19 mouse cellular contexts compared by ENCODE assay signal in genomic region chr10:68799883-68800282, GRCm38 (mm10).
A peak's percentile ranks its signal among the peaks of the same experiment; 100 is the strongest.
DNase-seq lines count a peak whose midpoint lies in the region; ATAC-seq lines count a peak whose summit lies in the region.
"Had no signal": no experiment of that assay in that cellular context is flagged by ENCODE, and none has a peak within 500 bp of the region (broad histone marks: within the 10 kb centered on the region; RNA-seq: fewer than 3 reads in every experiment).

No protein-coding gene starts in this region.

- H3K27me3 ChIP-seq in kidney, embryonic 16.5 days (ENCODE audit: insufficient read depth, low read length): no peaks in the 10 kb centered on the region
- H3K27me3 ChIP-seq in heart, embryonic 11.5 days (ENCODE audit: control insufficient read depth, insufficient read depth, low read length): no peaks in the 10 kb centered on the region

- no peak overlapping the region for H3K27ac ChIP-seq in kidney, embryonic 16.5 days (ENCODE audit: low read length)
- no peak overlapping the region for H3K27ac ChIP-seq in heart, embryonic 11.5 days (ENCODE audit: low read depth, low read length)
- H3K27ac ChIP-seq: layer of hippocampus, adult 2 months; left cerebral cortex, adult 2 months; stomach, postnatal 0 days had no signal

- H3K4me3 ChIP-seq in kidney, embryonic 16.5 days (ENCODE audit: low read length): no peak overlapping the region
- H3K4me3 ChIP-seq in heart, embryonic 11.5 days (ENCODE audit: low read depth, low read length): no peak overlapping the region
- H3K4me3 ChIP-seq: layer of hippocampus, adult 2 months; left cerebral cortex, adult 2 months; myocyte had no signal

- DNase-seq in kidney, adult 11 months: peak; percentile 57
- DNase-seq in adrenal gland, postnatal 10 days: peak; percentile 10
- peak; percentile 70 for DNase-seq in embryo, embryonic 10.5 days (ENCODE audit: low spot score)
- DNase-seq in kidney, postnatal 25 days: peak; percentile 66 to 80
- DNase-seq in lung, adult 18-20 months: no peak
- DNase-seq: cerebellum, adult 11 months; heart, postnatal 14 days; lung, embryonic 14.5 days; thymus, postnatal 14 days had no signal

- 35% methylated on average over 7 of the region's 7 CpGs for WGBS in kidney, embryonic 16.5 days
- 60% methylated on average over 7 of the region's 7 CpGs for WGBS in heart, embryonic 11.5 days (ENCODE audit: insufficient replicate concordance)

- no peaks in the 10 kb centered on the region for H3K36me3 ChIP-seq in kidney, embryonic 16.5 days (ENCODE audit: insufficient read depth, low read length)
- no peaks in the 10 kb centered on the region for H3K36me3 ChIP-seq in heart, embryonic 11.5 days (ENCODE audit: control insufficient read depth, insufficient read depth, low read length)
- H3K36me3 ChIP-seq: G1E had no signal

- H3K4me2 ChIP-seq in kidney, embryonic 16.5 days (replicated peaks; ENCODE audit: low read depth, low read length): no peak overlapping the region
- no peak overlapping the region for H3K4me2 ChIP-seq in heart, embryonic 11.5 days
- H3K4me2 ChIP-seq: lung, embryonic 14.5 days had no signal

- 0 out of 2 replicates have a peak, but pooled peaks cover 8% of the 10 kb centered on the region for H3K4me1 ChIP-seq in kidney, embryonic 16.5 days (ENCODE audit: insufficient read depth, low read length)
- 0 out of 2 replicates have a peak, but pooled peaks cover 2% of the 10 kb centered on the region for H3K4me1 ChIP-seq in heart, embryonic 11.5 days (ENCODE audit: control insufficient read depth, insufficient read depth, low read length)

- no peaks in the 10 kb centered on the region for H3K9me3 ChIP-seq in kidney, embryonic 16.5 days (ENCODE audit: low read length)
- H3K9me3 ChIP-seq in heart, embryonic 11.5 days (replicated peaks; ENCODE audit: control insufficient read depth, low read length): no peaks in the 10 kb centered on the region

- H3K9ac ChIP-seq in kidney, embryonic 16.5 days (replicated peaks; ENCODE audit: low read length): no peak overlapping the region
- H3K9ac ChIP-seq in heart, embryonic 11.5 days (ENCODE audit: low read depth, low read length): no peak overlapping the region
- H3K9ac ChIP-seq: lung, embryonic 14.5 days had no signal

- ATAC-seq in kidney, embryonic 16.5 days (ENCODE audit: low FRiP score, low TSS enrichment): no peak
- ATAC-seq in heart, embryonic 11.5 days (replicated peaks; ENCODE audit: insufficient number of reproducible peaks, low FRiP score, low TSS enrichment): no peak
- ATAC-seq in erythroid progenitor cell, adult 5-6 weeks (replicated peaks; ENCODE audit: low FRiP score, poor library complexity, severe bottlenecking): no peak
- ATAC-seq: forebrain, embryonic 14.5 days; inflammation-experienced regulatory T-cells, adult 6 months had no signal

Comparison
In these comparisons a context has a peak if more than half of its experiments do, and no peak if none do; other contexts are left out.
1. DNase-seq: peak in kidney, adult 11 months (single experiment), adrenal gland, postnatal 10 days (single experiment), embryo, embryonic 10.5 days (single experiment) and kidney, postnatal 25 days (2 of 2); none in lung, adult 18-20 months (0 of 2).